Mouse (Mus musculus) midbrain, embryonic 11.5 days (tissue): ENCODE results near the gene Ablim1. TPM values are rescaled to one million over a fixed set of nuclear protein-coding genes. Genes with fewer than 3 reads are reported as not detected.
A peak's percentile ranks its signal among the peaks of the same experiment; 100 is the strongest.

ENCODE experiments used
- ATAC-seq: fragments of 200-750 bp; cut with Nextera tagmentation; 2 replicates; pipeline ENCODE4 v1.8.0; 2017; ENCODE audit warnings: moderate TSS enrichment, moderate library complexity; ENCODE audit not compliant: low FRiP score
- DNase-seq: peaks from one replicate; pipeline ENCODE4 v3.0.0; 2015; ENCODE audit warnings: low spot score; ENCODE audit errors: missing footprints
- H3K27ac ChIP-seq: fragments of 300-500 bp; sonication (generic); 2 replicates; pipeline ENCODE4 v1.5.1; 2014; ENCODE audit warnings: low read depth, low read length
- H3K27me3 ChIP-seq: fragments of 300-500 bp; sonication (generic); 2 replicates; pipeline ENCODE4 v1.6.1; 2014; ENCODE audit warnings: mild to moderate bottlenecking, low read length, moderate library complexity, mixed read lengths; ENCODE audit not compliant: control insufficient read depth, insufficient read depth
- H3K36me3 ChIP-seq: fragments of 300-500 bp; sonication (generic); 2 replicates; pipeline ENCODE4 v1.6.1; 2014; ENCODE audit warnings: mild to moderate bottlenecking, low read length, moderate library complexity, mixed read lengths; ENCODE audit not compliant: control insufficient read depth, insufficient read depth
- H3K4me1 ChIP-seq: fragments of 300-500 bp; sonication (generic); 2 replicates; pipeline ENCODE4 v1.6.1; 2014; ENCODE audit warnings: low read length; ENCODE audit not compliant: control insufficient read depth, insufficient read depth
- H3K4me2 ChIP-seq: fragments of 300-500 bp; sonication (generic); 2 replicates; pipeline ENCODE4 v1.6.1; 2014; ENCODE audit warnings: mild to moderate bottlenecking, moderate library complexity
- H3K4me3 ChIP-seq: fragments of 300-500 bp; sonication (generic); 2 replicates; pipeline ENCODE4 v1.5.1; 2014; ENCODE audit warnings: low read depth, low read length
- H3K9ac ChIP-seq: fragments of 300-500 bp; sonication (generic); 2 replicates; pipeline ENCODE4 v1.6.1; 2014; ENCODE audit warnings: low read length
- H3K9me3 ChIP-seq: fragments of 300-500 bp; sonication (generic); 2 replicates; pipeline ENCODE4 v1.6.1; 2016; ENCODE audit warnings: low read length; ENCODE audit not compliant: control insufficient read depth
- WGBS: fragments of 180-500 bp; shearing (Covaris S2); extraction: QIAGEN DNeasy Blood & Tissue Kit; methylation state at CpG from one replicate; pipeline ENCODE4 v1.1.7; 2014; 5-methylcytosine and 5-hydroxymethylcytosine counted together
- polyA plus RNA-seq: library from polyadenylated mRNA; unstranded; fragments of >200 nt; fragmentation: Nextera tagmentation; extraction: Ambion mirVana; gene quantifications from 2 replicates; pipeline ENCODE4 v1.2.1, GENCODE M21; 2014

Gene Ablim1
- polyA plus RNA-seq, 1 experiment from 2014 or later: 18.3 TPM

- Histone ChIP-seq H3K4me3 (no peak overlapping the region), H3K36me3 (no peaks in the 10 kb centered on the region), H3K9me3 (no peaks in the 10 kb centered on the region), H3K4me1 (no peaks in the 10 kb centered on the region), H3K27me3 (no peaks in the 10 kb centered on the region), H3K9ac (no peak overlapping the region), H3K27ac (no peak overlapping the region), H3K4me2 (no peak overlapping the region)
- ATAC-seq: no peak
- DNase-seq: no peak
- WGBS: 72% methylated on average over 6 of the region's 6 CpGs
Measured at GRCm38 (mm10) chr19:57146936-57147335, 167.8 kb downstream of the Ablim1 start.

GRCm38 (mm10) chr19:57143646-57144045, 171.1 kb downstream of the Ablim1 start:
- Histone ChIP-seq H3K4me3 (no peak overlapping the region), H3K36me3 (no peaks in the 10 kb centered on the region), H3K9ac (no peak overlapping the region), H3K9me3 (no peaks in the 10 kb centered on the region), H3K27me3 (no peaks in the 10 kb centered on the region), H3K4me2 (no peak overlapping the region), H3K4me1 (no peaks in the 10 kb centered on the region), H3K27ac (no peak overlapping the region)
- DNase-seq (no peak), ATAC-seq (no peak)
- WGBS: 91% methylated on average over 3 of the region's 3 CpGs

GRCm38 (mm10) chr19:57141756-57142461, 172.8 kb downstream of the Ablim1 start:
- WGBS: 82% methylated on average over 10 of the region's 10 CpGs
- no peaks in the 10 kb centered on the region for H3K36me3 ChIP-seq
- H3K27me3 ChIP-seq: no peaks in the 10 kb centered on the region
- no peaks in the 10 kb centered on the region for H3K9me3 ChIP-seq
- no peak overlapping the region for H3K4me2 ChIP-seq
- H3K4me3 ChIP-seq: no peak overlapping the region
- ATAC-seq (no peak), DNase-seq (no peak)
- no peak overlapping the region for H3K27ac ChIP-seq
- H3K4me1 ChIP-seq: no peaks in the 10 kb centered on the region
- no peak overlapping the region for H3K9ac ChIP-seq

GRCm38 (mm10) chr19:57140874-57141273, 173.8 kb downstream of the Ablim1 start:
- H3K36me3 ChIP-seq: no peaks in the 10 kb centered on the region
- no peak overlapping the region for H3K9ac ChIP-seq
- ATAC-seq (no peak), DNase-seq (no peak)
- no peaks in the 10 kb centered on the region for H3K4me1 ChIP-seq
- H3K4me2 ChIP-seq: no peak overlapping the region
- no peaks in the 10 kb centered on the region for H3K9me3 ChIP-seq
- no peak overlapping the region for H3K4me3 ChIP-seq
- 73% methylated on average over 1 of the region's 1 CpGs for WGBS
- H3K27me3 ChIP-seq: no peaks in the 10 kb centered on the region
- H3K27ac ChIP-seq: no peak overlapping the region

GRCm38 (mm10) chr19:57140071-57140470, 174.6 kb downstream of the Ablim1 start:
- H3K36me3 ChIP-seq: no peaks in the 10 kb centered on the region
- H3K27ac ChIP-seq: no peak overlapping the region
- ATAC-seq: no peak
- no peaks in the 10 kb centered on the region for H3K27me3 ChIP-seq
- H3K9me3 ChIP-seq: no peaks in the 10 kb centered on the region
- no peak for DNase-seq
- no peak overlapping the region for H3K9ac ChIP-seq
- H3K4me2 ChIP-seq: no peak overlapping the region
- WGBS: 81% methylated on average over 7 of the region's 7 CpGs
- H3K4me3 ChIP-seq: no peak overlapping the region
- no peaks in the 10 kb centered on the region for H3K4me1 ChIP-seq

GRCm38 (mm10) chr19:57138909-57139617, 175.7 kb downstream of the Ablim1 start:
- no peak for ATAC-seq
- H3K36me3 ChIP-seq: no peaks in the 10 kb centered on the region
- H3K4me2 ChIP-seq: no peak overlapping the region
- no peaks in the 10 kb centered on the region for H3K27me3 ChIP-seq
- no peak for DNase-seq
- H3K4me1 ChIP-seq: no peaks in the 10 kb centered on the region; the same call in 1 of the 2 replicates
- H3K9ac ChIP-seq: no peak overlapping the region
- no peaks in the 10 kb centered on the region for H3K9me3 ChIP-seq
- H3K4me3 ChIP-seq: no peak overlapping the region
- 82% methylated on average over 13 of the region's 13 CpGs for WGBS
- no peak overlapping the region for H3K27ac ChIP-seq

- Histone ChIP-seq H3K4me1 (no peaks in the 10 kb centered on the region; the same call in 1 of the 2 replicates), H3K9me3 (no peaks in the 10 kb centered on the region), H3K27me3 (no peaks in the 10 kb centered on the region), H3K9ac (no peak overlapping the region), H3K36me3 (no peaks in the 10 kb centered on the region), H3K4me2 (no peak overlapping the region), H3K4me3 (no peak overlapping the region), H3K27ac (no peak overlapping the region)
- 67% methylated on average over 6 of the region's 6 CpGs for WGBS
- ATAC-seq (no peak), DNase-seq (no peak)
Measured at GRCm38 (mm10) chr19:57138469-57138868, 176.2 kb downstream of the Ablim1 start.

GRCm38 (mm10) chr19:57138045-57138444, 176.7 kb downstream of the Ablim1 start:
- Histone ChIP-seq H3K4me1 (no peaks in the 10 kb centered on the region; the same call in 1 of the 2 replicates), H3K27me3 (no peaks in the 10 kb centered on the region), H3K9me3 (no peaks in the 10 kb centered on the region), H3K4me2 (no peak overlapping the region), H3K9ac (no peak overlapping the region), H3K36me3 (no peaks in the 10 kb centered on the region), H3K27ac (no peak overlapping the region), H3K4me3 (no peak overlapping the region)
- no peak for DNase-seq
- no peak for ATAC-seq

- Histone ChIP-seq H3K27me3 (no peaks in the 10 kb centered on the region), H3K9ac (no peak overlapping the region), H3K9me3 (no peaks in the 10 kb centered on the region), H3K27ac (no peak overlapping the region), H3K4me3 (no peak overlapping the region), H3K4me1 (no peaks in the 10 kb centered on the region; the same call in 1 of the 2 replicates), H3K36me3 (no peaks in the 10 kb centered on the region), H3K4me2 (no peak overlapping the region)
- WGBS: 35% methylated on average over 7 of the region's 7 CpGs
- DNase-seq (peak; percentile 97), ATAC-seq (peak; percentile 47; the same call in 1 of the 2 replicates)
Measured at GRCm38 (mm10) chr19:57136228-57136627, 178.5 kb downstream of the Ablim1 start.
